Mouse (Mus musculus): Measurements from ENCODE around the gene Veph1. TPM values are rescaled to one million over a fixed set of nuclear protein-coding genes. Genes with fewer than 3 reads are reported as not detected.

Gene Veph1
- polyA plus RNA-seq, 1 experiment: not detected

DNA sequence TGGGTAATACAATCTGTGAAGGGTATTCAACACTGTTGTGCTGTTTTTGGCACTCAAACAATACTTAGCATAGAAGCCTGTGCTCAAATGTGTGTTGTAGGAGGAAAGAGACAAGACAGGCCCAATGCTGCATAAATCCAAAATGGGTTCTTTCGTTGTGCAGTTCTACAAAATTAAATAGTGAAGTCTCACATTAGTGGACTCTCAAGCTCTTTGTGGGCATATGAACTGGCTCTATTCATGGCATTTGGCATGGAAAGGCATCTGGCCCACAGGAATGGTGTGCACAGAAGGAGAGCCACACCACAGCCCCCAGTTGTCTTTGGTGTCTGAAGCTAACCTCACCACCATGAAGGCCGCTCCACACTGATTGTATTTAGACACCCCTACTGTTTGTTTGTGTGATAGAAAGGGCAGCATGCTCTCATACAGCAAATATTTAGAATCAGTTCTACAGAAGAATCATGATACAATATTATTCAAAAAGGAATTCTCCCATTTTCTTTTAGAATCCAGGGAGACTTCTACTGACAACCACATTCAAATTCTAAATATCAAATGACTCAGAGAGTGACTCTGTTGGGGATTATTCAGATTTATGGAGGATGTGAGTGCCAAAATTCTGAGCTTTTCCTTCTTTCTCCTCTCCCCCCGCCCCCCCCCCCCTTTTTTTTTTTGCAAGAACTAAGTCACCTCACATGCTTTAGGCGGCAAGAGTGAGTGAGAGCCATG lies 215.8 kb downstream of the Veph1 start:
- no peaks in the 10 kb centered on the region for H3K27me3 ChIP-seq (replicated peaks)
- no peak for TF ChIP-seq GATA1 (IDR thresholded peaks at IDR 0.05; ENCODE audit: borderline replicate concordance, low read length)
- TF ChIP-seq FLI1 (IDR thresholded peaks at IDR 0.05; ENCODE audit: low read length): no peak

DNA sequence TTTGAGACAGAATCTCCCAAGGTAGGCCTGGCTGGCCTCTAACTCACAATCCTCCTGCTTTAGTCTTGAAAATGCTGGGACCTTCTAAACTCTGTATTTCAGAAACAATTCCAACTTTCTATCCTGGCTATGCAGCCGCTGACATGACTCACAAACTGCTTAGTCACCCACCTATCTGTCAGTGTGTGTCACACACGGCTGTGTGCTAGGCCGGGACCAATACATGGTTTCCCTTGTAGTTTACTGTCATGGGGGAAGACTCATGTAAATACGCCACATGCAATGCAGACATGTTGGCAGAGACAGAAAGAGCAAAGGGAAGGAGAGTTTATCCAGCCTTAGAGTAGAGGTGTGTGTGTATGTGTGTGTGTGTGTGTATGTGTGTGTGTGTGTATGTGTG lies 216.8 kb downstream of the Veph1 start:
- Histone ChIP-seq H3K4me3 (replicated peaks) (no peak overlapping the region), H3K36me3 (replicated peaks; ENCODE audit: low read length) (no peaks in the 10 kb centered on the region), H3K27me3 (replicated peaks) (no peaks in the 10 kb centered on the region), H3K9me3 (no peaks in the 10 kb centered on the region), H3K4me1 (no peaks in the 10 kb centered on the region)
- TF ChIP-seq FLI1 (IDR thresholded peaks at IDR 0.05; ENCODE audit: low read length) (no peak), GATA1 (IDR thresholded peaks at IDR 0.05; ENCODE audit: borderline replicate concordance, low read length) (no peak)

More for the DNA sequence above, 215.8 kb downstream of the Veph1 start:
- no peaks in the 10 kb centered on the region for H3K4me1 ChIP-seq
- H3K4me3 ChIP-seq (replicated peaks): no peak overlapping the region
- no peaks in the 10 kb centered on the region for H3K9me3 ChIP-seq
- H3K36me3 ChIP-seq (replicated peaks; ENCODE audit: low read length): no peaks in the 10 kb centered on the region

DNA sequence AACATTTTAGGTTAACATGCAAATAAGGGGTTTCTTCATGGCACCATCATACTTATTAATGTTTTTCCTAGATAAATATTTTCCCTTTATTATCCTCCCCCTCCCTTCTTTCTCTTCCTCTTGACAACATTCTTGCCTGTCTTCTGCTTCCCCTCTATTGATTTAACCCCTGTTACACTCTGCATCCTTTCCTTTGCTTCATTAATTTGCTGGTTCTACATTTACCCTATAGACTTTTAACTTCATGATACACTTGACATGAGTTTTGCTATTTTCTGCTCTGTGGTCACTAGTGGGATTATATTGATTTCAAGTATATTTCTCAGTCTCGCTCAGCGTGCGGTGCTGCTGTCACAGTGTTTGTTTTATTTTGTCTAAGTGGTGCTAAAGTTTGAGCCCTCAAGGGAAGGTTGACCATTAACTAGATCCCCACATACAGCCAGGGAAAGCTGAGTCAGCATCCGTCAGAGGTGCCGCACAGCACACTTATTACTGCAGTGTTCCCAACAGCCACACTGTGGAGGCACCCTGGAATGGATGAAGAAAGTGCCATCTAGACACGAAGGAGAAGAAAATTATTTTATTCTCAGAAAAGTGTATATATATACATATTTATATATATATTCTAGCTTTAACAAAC lies 217.6 kb downstream of the Veph1 start:
- Histone ChIP-seq H3K9me3 (no peaks in the 10 kb centered on the region), H3K4me1 (no peaks in the 10 kb centered on the region), H3K4me3 (replicated peaks) (no peak overlapping the region), H3K36me3 (replicated peaks; ENCODE audit: low read length) (no peaks in the 10 kb centered on the region), H3K27me3 (replicated peaks) (no peaks in the 10 kb centered on the region)
- TF ChIP-seq GATA1 (IDR thresholded peaks at IDR 0.05; ENCODE audit: borderline replicate concordance, low read length) (no peak), FLI1 (IDR thresholded peaks at IDR 0.05; ENCODE audit: low read length) (no peak)

DNA sequence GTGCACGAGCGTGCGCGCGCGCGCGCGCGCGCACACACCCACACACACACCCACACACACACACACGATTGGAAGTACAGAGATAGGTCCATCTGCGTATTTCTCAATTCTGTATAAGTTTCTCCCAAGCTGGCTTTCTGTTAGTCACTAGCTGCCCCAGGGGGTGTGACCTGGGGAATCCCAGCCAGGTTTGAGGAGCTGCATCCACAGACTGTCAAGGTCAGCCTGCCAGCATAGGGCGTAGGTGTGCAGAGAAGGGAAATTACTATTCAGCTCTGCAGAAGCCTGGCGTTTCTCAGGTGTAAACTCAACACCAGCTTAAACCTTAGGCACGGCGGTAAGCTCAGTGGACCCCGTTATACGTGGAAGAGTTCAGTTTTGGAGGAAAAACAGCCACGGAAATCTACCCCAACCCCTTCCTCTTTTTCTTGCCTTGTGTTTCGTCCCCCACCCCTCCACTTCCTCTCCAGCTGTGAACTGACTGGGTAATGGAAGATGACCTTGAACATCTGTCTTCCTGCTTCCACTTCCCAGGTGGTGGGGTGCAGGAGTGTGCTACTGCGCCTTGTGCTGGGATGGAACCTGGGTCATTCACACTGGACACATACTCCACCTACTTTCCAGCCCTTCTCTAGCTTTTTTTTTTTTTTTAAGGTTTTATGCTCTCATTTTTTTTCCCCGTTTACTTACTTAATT lies 218.5 kb downstream of the Veph1 start:
- no peaks in the 10 kb centered on the region for H3K36me3 ChIP-seq (replicated peaks; ENCODE audit: low read length)
- H3K9me3 ChIP-seq: no peaks in the 10 kb centered on the region
- H3K27me3 ChIP-seq (replicated peaks): no peaks in the 10 kb centered on the region
- TF ChIP-seq GATA1 (IDR thresholded peaks at IDR 0.05; ENCODE audit: borderline replicate concordance, low read length) (no peak), FLI1 (IDR thresholded peaks at IDR 0.05; ENCODE audit: low read length) (no peak)
- no peak overlapping the region for H3K4me3 ChIP-seq (replicated peaks)
- no peaks in the 10 kb centered on the region for H3K4me1 ChIP-seq

DNA sequence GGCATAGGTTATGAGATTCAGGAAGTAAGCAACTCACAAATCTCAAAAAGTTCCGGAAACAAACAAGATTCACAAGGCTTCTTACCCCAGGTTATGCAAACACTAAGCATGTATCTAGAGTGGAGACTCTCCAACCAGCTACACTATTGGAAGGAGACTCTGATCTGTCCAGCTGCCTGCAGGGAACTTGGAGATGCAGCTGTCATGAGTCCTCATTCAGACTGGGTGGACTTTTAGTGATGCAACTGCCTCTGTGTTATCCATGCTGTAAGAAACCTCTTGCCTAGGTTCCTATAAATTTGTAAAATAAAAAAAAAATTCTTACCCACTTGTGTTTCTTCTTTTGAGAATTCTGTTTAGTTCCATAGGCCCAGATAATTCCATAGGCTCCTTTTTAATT lies 226.4 kb downstream of the Veph1 start:
- Histone ChIP-seq H3K36me3 (replicated peaks; ENCODE audit: low read length) (no peaks in the 10 kb centered on the region), H3K4me1 (no peaks in the 10 kb centered on the region), H3K9me3 (no peaks in the 10 kb centered on the region), H3K27me3 (replicated peaks) (no peaks in the 10 kb centered on the region), H3K4me3 (replicated peaks) (no peak overlapping the region)
- TF ChIP-seq FLI1 (IDR thresholded peaks at IDR 0.05; ENCODE audit: low read length) (no peak), GATA1 (IDR thresholded peaks at IDR 0.05; ENCODE audit: borderline replicate concordance, low read length) (no peak)

DNA sequence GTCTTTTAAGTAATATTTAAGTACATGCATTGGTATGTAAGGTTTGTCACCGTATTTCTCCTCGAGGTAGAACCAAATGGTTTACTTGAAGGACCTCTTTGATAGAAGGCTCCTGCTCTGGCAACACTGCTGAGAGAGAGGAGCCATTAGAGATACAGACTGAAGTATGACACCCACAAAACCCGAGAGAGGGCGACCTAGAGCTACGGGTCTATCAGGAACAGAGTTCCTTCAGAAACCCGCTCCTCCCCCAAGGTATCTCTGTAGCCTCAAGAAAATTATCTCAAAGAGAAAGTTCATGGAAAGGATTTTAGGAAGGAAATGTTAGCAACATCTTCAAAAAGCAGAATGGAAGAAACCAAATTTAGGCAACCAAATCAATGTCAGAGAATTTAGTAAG lies 232.8 kb downstream of the Veph1 start:
- Histone ChIP-seq H3K4me1 (no peaks in the 10 kb centered on the region), H3K4me3 (replicated peaks) (no peak overlapping the region), H3K27me3 (replicated peaks) (no peaks in the 10 kb centered on the region), H3K36me3 (replicated peaks; ENCODE audit: low read length) (no peaks in the 10 kb centered on the region), H3K9me3 (no peaks in the 10 kb centered on the region)
- TF ChIP-seq GATA1 (IDR thresholded peaks at IDR 0.05; ENCODE audit: borderline replicate concordance, low read length) (no peak), FLI1 (IDR thresholded peaks at IDR 0.05; ENCODE audit: low read length) (no peak)

DNA sequence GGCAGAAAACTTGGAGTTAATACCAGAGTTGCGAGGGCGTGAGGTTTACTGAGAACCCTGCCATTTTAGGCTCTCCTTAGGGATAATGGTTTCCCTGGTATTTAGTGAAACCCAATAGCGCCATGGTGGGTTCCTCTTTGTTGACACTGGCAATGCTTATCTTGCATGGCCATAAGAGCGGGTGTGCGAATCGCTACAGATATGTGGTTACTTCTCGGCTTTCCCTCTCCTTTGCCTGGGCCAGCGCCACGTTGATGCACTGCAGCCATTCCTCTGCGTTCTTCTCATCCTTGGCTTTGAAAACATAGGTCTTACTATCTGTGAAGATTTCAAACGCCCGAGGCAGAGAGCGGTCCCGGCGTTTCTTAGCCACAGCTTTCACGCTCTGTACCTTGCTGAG lies 239.7 kb downstream of the Veph1 start:
- TF ChIP-seq FLI1 (IDR thresholded peaks at IDR 0.05; ENCODE audit: low read length) (no peak), GATA1 (IDR thresholded peaks at IDR 0.05; ENCODE audit: borderline replicate concordance, low read length) (no peak)

DNA sequence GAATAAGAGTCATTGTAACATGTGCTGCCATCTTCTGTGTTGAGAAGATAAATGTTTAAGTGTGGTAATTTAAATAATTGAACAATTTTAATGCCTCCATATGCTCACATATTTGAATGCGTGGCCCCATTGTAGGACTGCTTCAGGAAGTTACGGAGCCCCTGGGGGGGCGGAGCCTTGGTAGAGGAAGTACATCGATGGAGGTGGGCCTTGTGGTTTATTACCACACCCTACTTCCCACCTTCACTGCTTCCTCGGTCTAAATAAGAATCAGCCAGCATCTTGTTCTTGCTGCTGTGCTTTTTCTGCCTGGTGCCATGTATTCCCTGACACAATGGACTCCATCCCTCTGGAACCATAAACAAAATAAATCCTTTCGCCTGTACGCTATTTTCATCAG lies 241.0 kb downstream of the Veph1 start:
- Histone ChIP-seq H3K4me3 (replicated peaks) (no peak overlapping the region), H3K36me3 (replicated peaks; ENCODE audit: low read length) (no peaks in the 10 kb centered on the region), H3K4me1 (no peaks in the 10 kb centered on the region), H3K27me3 (replicated peaks) (no peaks in the 10 kb centered on the region), H3K9me3 (peaks cover 7% of the 10 kb centered on the region)
- TF ChIP-seq GATA1 (IDR thresholded peaks at IDR 0.05; ENCODE audit: borderline replicate concordance, low read length) (no peak), FLI1 (IDR thresholded peaks at IDR 0.05; ENCODE audit: low read length) (no peak)

More for the DNA sequence above, 239.7 kb downstream of the Veph1 start:
- Histone ChIP-seq H3K4me1 (no peaks in the 10 kb centered on the region), H3K27me3 (replicated peaks) (no peaks in the 10 kb centered on the region), H3K9me3 (peaks cover 7% of the 10 kb centered on the region), H3K36me3 (replicated peaks; ENCODE audit: low read length) (no peaks in the 10 kb centered on the region), H3K4me3 (replicated peaks) (no peak overlapping the region)

DNA sequence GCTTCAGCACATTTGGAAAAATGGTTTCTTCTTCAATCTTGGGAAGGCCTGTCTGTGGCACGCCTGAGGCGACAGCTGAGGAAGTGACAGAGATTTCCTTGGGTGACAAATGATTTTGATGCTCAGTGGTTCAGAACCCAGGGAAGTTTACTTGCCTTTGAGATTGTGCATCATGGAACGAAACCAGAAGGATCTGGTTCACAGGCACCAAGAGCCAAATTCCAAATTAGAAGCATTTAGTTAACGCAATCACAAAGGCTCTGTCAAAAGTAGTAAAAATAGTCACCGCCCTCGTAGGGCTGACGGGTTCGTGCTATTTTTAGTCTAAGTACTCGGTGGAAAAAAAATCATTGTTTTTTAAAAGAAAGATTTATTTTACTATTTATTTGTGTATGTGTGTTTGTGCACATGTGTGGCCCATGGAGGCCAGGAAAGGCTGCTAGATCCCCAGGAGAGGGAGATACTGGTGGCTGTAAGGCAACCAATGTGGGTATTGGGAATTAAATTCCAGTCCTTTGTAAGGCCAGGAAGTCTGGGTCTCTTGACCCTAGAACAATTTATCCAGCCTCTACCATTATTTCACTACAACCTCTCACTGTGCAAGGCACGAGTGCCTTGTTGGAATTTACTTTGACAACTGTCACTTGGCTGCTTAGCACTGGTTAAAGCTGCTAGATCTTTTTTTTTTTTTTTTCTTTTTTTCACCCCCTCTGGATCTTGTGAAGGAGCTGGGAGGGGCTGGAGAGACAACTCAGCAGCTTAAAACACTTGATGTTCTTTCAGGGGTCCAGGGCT lies 246.3 kb downstream of the Veph1 start:
- Histone ChIP-seq H3K36me3 (replicated peaks; ENCODE audit: low read length) (no peaks in the 10 kb centered on the region), H3K4me3 (replicated peaks) (no peak overlapping the region), H3K4me1 (no peaks in the 10 kb centered on the region), H3K9me3 (peaks cover 3% of the 10 kb centered on the region), H3K27me3 (replicated peaks) (no peaks in the 10 kb centered on the region)
- TF ChIP-seq GATA1 (IDR thresholded peaks at IDR 0.05; ENCODE audit: borderline replicate concordance, low read length) (no peak), FLI1 (IDR thresholded peaks at IDR 0.05; ENCODE audit: low read length) (no peak)
